Mouse (Mus musculus): Measurements from ENCODE around the gene Gng11. TPM values are rescaled to one million over a fixed set of nuclear protein-coding genes. Genes with fewer than 3 reads are reported as not detected.

The Gng11 gene
- total RNA-seq (2012; rRNA removed) (not detected in 2 replicates), total RNA-seq (2014; rRNA removed) (not detected in 2 replicates), polyA plus RNA-seq (2012; ENCODE audit: insufficient read length, low read depth) (not detected in 2 replicates)

GRCm38 (mm10) chr6:4003890-4004306 lies at the start of gene Gng11:
Gng11 (plus strand) TSS chr6:4003904.
- H3K9me3 ChIP-seq (replicated peaks; ENCODE audit: low read length), result no peaks in the 10 kb centered on the region
- no peak within 1 kb of the TSS for H3K27ac ChIP-seq (ENCODE audit: insufficient read depth, low read depth)
- dilution Hi-C loops (cut with MboI; ENCODE audit: extremely low pct_ligation_motif_present, extremely low pct_unique_long_range_greater_than_20kb, low sequenced_read_pairs), result no loop called here
- H3K4me3 ChIP-seq (replicated peaks in 1 of 3; ENCODE audit: low read depth in 2 of 3, low read length in 2 of 3, poor library complexity in 1 of 3), result no peak within 1 kb of the TSS
- peaks cover 4 to 14% of the 10 kb centered on the region in 2 experiments; a peak in 3 of 4 replicates for H3K4me1 ChIP-seq (ENCODE audit: control insufficient read depth in 1 of 2, insufficient read depth in 2 of 2)
- no peak within 1 kb of the TSS for H3K9ac ChIP-seq (ENCODE audit: insufficient read depth, low read depth)
- H3K27me3 ChIP-seq (replicated peaks), result no peaks in the 10 kb centered on the region
- TF ChIP-seq TBP (conservative IDR thresholded peaks at IDR 0.05; ENCODE audit: low read depth, low read length), result no peak
- TF ChIP-seq MAX (IDR thresholded peaks at IDR 0.05; ENCODE audit: low read length), result no peak
- TF ChIP-seq NRF1 (IDR thresholded peaks at IDR 0.05; ENCODE audit: low read depth, low read length), result no peak
- TF ChIP-seq CHD1 (IDR thresholded peaks at IDR 0.05; ENCODE audit: low read depth, low read length), result no peak
- TF ChIP-seq ZC3H11A (IDR thresholded peaks at IDR 0.05; ENCODE audit: low read depth, low read length), result no peak
- no peak for TF ChIP-seq NELFE (IDR thresholded peaks at IDR 0.05; ENCODE audit: low read depth, low read length)
- no peak for TF ChIP-seq JUND (conservative IDR thresholded peaks at IDR 0.05; ENCODE audit: low read depth, low read length)
- no peak for TF ChIP-seq UBTF (IDR thresholded peaks at IDR 0.05; ENCODE audit: low read depth, low read length)
- TF ChIP-seq POLR2A (IDR thresholded peaks at IDR 0.05; ENCODE audit: low read depth, low read length), result no peak
- TF ChIP-seq POLR2AphosphoS2 (IDR thresholded peaks at IDR 0.05; ENCODE audit: low read depth, low read length), result no peak
- no peak for TF ChIP-seq JUN (IDR thresholded peaks at IDR 0.05; ENCODE audit: insufficient read depth, low read depth, low read length)
- TF ChIP-seq BHLHE40 (IDR thresholded peaks at IDR 0.05; ENCODE audit: low read depth, low read length), result no peak
- TF ChIP-seq CTCF (conservative IDR thresholded peaks at IDR 0.05 in 1 of 2, IDR thresholded peaks at IDR 0.05 in 1 of 2; ENCODE audit: low read depth in 2 of 2, low read length in 2 of 2), result no peak
- TF ChIP-seq MEF2A (IDR thresholded peaks at IDR 0.05; ENCODE audit: borderline replicate concordance, low read depth, low read length), result no peak
- no peak for TF ChIP-seq E2F4 (IDR thresholded peaks at IDR 0.05; ENCODE audit: insufficient replicate concordance, low read depth, low read length)
- no peak for TF ChIP-seq MAFK (IDR thresholded peaks at IDR 0.05; ENCODE audit: insufficient replicate concordance, low read length)
- TF ChIP-seq CHD2 (IDR thresholded peaks at IDR 0.05; ENCODE audit: low read length), result no peak
- TF ChIP-seq MAZ (IDR thresholded peaks at IDR 0.05; ENCODE audit: low read depth, low read length), result no peak
- TF ChIP-seq EP300 (IDR thresholded peaks at IDR 0.05; ENCODE audit: low read length), result no peak
- no peak for TF ChIP-seq TCF12 (IDR thresholded peaks at IDR 0.05; ENCODE audit: low read depth, low read length)
- H3K4me2 ChIP-seq (ENCODE audit: insufficient read depth, low read depth, poor library complexity, severe bottlenecking), result peak within 1 kb of the TSS; percentile 74
- no peaks in the 10 kb centered on the region for H3K36me3 ChIP-seq (replicated peaks in 1 of 2; ENCODE audit: control insufficient read depth in 1 of 2, insufficient read depth in 1 of 2, low read length in 1 of 2)
- in situ Hi-C loops (cut with MboI; ENCODE audit: low pct_ligation_motif_present, low pct_unique_long_range_greater_than_20kb, low sequenced_read_pairs), result no loop called here
- no peak for DNase-seq (ENCODE audit: extremely low read depth)
- no peaks in the 10 kb centered on the region for H3K79me2 ChIP-seq (replicated peaks; ENCODE audit: control insufficient read depth, extremely low read depth, insufficient read depth, poor library complexity, severe bottlenecking)

GRCm38 (mm10) chr6:3954969-3955368 lies 48.7 kb upstream of the Gng11 start:
- no peaks in the 10 kb centered on the region for H3K36me3 ChIP-seq (replicated peaks in 1 of 2; ENCODE audit: control insufficient read depth in 1 of 2, insufficient read depth in 1 of 2, low read length in 1 of 2)
- H3K4me2 ChIP-seq (ENCODE audit: insufficient read depth, low read depth, poor library complexity, severe bottlenecking), result no peak overlapping the region

More at GRCm38 (mm10) chr6:3954969-3955368, 48.7 kb upstream of the Gng11 start:
- DNase-seq (ENCODE audit: extremely low read depth), result no peak
- Histone ChIP-seq H3K79me2 (replicated peaks; ENCODE audit: control insufficient read depth, extremely low read depth, insufficient read depth, poor library complexity, severe bottlenecking) (no peaks in the 10 kb centered on the region), H3K4me3 (replicated peaks in 1 of 3; ENCODE audit: low read depth in 2 of 3, low read length in 2 of 3, poor library complexity in 1 of 3) (no peak overlapping the region), H3K4me1 (ENCODE audit: control insufficient read depth in 1 of 2, insufficient read depth in 2 of 2) (no peaks in the 10 kb centered on the region), H3K27ac (ENCODE audit: insufficient read depth, low read depth) (no peak overlapping the region), H3K27me3 (replicated peaks) (no peaks in the 10 kb centered on the region), H3K9me3 (replicated peaks; ENCODE audit: low read length) (no peaks in the 10 kb centered on the region), H3K9ac (ENCODE audit: insufficient read depth, low read depth) (no peak overlapping the region)
- dilution Hi-C loops (cut with MboI; ENCODE audit: extremely low pct_ligation_motif_present, extremely low pct_unique_long_range_greater_than_20kb, low sequenced_read_pairs) (no loop called here), in situ Hi-C loops (cut with MboI; ENCODE audit: low pct_ligation_motif_present, low pct_unique_long_range_greater_than_20kb, low sequenced_read_pairs) (no loop called here)
- no peak for TF ChIP-seq ZNF384 (IDR thresholded peaks at IDR 0.05; ENCODE audit: low read depth, low read length)
